Mouse (Mus musculus): ENCODE measurements around the gene Far2. TPM values are rescaled to one million over a fixed set of nuclear protein-coding genes. Genes with fewer than 3 reads are reported as not detected.

Gene Far2
- total RNA-seq, 2 experiments from 2014 or later, result 14.9 to 18.6 TPM

- peak; percentile 86 to 90 for DNase-seq (ENCODE audit: extremely low spot score in 1 of 2, low spot score in 1 of 2)
These were observed 165.0 kb downstream of the Far2 start, which contains the start of gene Ergic2 for GRCm38 (mm10) chr6:148211897-148212680. Ergic2 (minus strand) TSS chr6:148212374.

GRCm38 (mm10) chr6:148214765-148215164 lies 167.7 kb downstream of the Far2 start:
- DNase-seq (ENCODE audit: extremely low spot score in 1 of 2, low spot score in 1 of 2), result peak; percentile 26 to 49

GRCm38 (mm10) chr6:148216752-148217151 lies 169.7 kb downstream of the Far2 start:
- no peak for DNase-seq (ENCODE audit: extremely low spot score in 1 of 2, low spot score in 1 of 2)

DNA sequence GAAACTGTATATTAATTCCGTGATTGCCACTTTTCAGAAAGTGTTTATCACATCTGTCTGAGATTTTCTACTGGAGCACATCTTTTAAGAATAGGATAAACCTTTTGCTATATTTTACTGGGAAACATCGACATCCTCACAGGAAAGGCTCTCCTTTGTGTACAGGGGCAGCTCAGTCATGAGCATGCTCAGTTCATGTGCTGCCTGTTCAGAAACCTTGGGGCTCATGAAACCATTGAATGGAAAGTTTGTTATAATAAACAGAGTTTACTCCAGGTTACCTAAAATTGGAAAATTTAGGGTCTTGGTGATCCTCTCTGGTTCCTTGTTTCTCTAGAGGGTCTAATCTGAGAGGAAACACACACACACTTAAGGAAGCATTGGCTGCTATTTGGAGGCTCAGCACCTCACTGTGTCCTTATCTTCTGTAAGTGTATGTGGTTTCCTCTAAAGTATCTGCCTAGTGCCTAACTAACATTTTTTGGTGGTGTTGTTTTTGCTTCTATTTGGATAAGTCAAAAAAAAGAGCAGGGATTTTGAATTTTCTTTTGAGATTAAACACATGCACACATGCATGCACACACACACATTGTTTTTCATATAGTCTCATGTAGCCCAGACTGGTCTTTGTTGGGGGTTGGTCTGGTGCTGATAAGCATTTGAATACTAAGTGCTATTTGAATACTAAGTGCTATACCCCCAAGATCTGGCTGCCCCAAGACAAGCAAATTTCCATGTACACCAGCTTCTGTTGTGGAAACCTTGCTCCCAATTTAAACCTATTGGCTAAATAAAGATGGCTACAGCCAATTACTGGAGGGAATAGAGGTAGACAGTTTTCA lies 171.4 kb downstream of the Far2 start:
- no peak for DNase-seq (ENCODE audit: extremely low spot score in 1 of 2, low spot score in 1 of 2)

GRCm38 (mm10) chr6:148222686-148223085 lies 175.6 kb downstream of the Far2 start:
- DNase-seq (ENCODE audit: extremely low spot score in 1 of 2, low spot score in 1 of 2), result no peak

- DNase-seq (ENCODE audit: extremely low spot score in 1 of 2, low spot score in 1 of 2), result no peak
These were observed 180.5 kb downstream of the Far2 start for GRCm38 (mm10) chr6:148227542-148227941.

Other genes with a start within 250 kb of the Far2 start
- 10 to 100 TPM; 66.0 to 72.4 TPM for gene Ergic2, start 165.1 kb downstream of the Far2 start, total RNA-seq (2021)